Mouse (Mus musculus) hindbrain, embryonic 15.5 days (tissue): Measurements from ENCODE around the gene Rab11b. TPM values are rescaled to one million over a fixed set of nuclear protein-coding genes. Genes with fewer than 3 reads are reported as not detected.
A peak's percentile ranks its signal among the peaks of the same experiment; 100 is the strongest.

ENCODE experiments used
- ATAC-seq: fragments of 200-750 bp; cut with Nextera tagmentation; 2 replicates; pipeline ENCODE4 v1.8.0; 2017; ENCODE audit warnings: low read depth, moderate number of reproducible peaks, moderate TSS enrichment; ENCODE audit not compliant: low FRiP score
- H3K27ac ChIP-seq: fragments of 300-500 bp; sonication (generic); replicated peaks from 2 replicates; pipeline ENCODE4 v1.5.1; 2015; ENCODE audit warnings: mild to moderate bottlenecking, inconsistent platforms
- H3K27me3 ChIP-seq: fragments of 300-500 bp; sonication (generic); 2 replicates; pipeline ENCODE4 v1.6.1; 2015; ENCODE audit warnings: control low read depth, inconsistent platforms
- H3K36me3 ChIP-seq: fragments of 300-500 bp; sonication (generic); 2 replicates; pipeline ENCODE4 v1.6.1; 2015; ENCODE audit warnings: control low read depth, inconsistent platforms
- H3K4me1 ChIP-seq: fragments of 300-500 bp; sonication (generic); replicated peaks from 2 replicates; pipeline ENCODE4 v1.6.1; 2015; ENCODE audit warnings: control low read depth, inconsistent platforms
- H3K4me2 ChIP-seq: fragments of 300-500 bp; sonication (generic); 2 replicates; pipeline ENCODE4 v1.6.1; 2015; ENCODE audit warnings: moderate library complexity, mild to moderate bottlenecking, inconsistent platforms
- H3K4me3 ChIP-seq: fragments of 300-500 bp; sonication (generic); 2 replicates; pipeline ENCODE4 v1.5.1; 2015; ENCODE audit warnings: mild to moderate bottlenecking, inconsistent platforms
- H3K9ac ChIP-seq: fragments of 300-500 bp; sonication (generic); 2 replicates; pipeline ENCODE4 v1.6.1; 2015; ENCODE audit warnings: inconsistent platforms
- H3K9me3 ChIP-seq: fragments of 300-500 bp; sonication (generic); 2 replicates; pipeline ENCODE4 v1.6.1; 2016; ENCODE audit warnings: control low read depth, inconsistent platforms
- WGBS: fragments of 180-500 bp; shearing (Covaris S2); methylation state at CpG from one replicate; pipeline ENCODE4 v1.1.7; 2015; 5-methylcytosine and 5-hydroxymethylcytosine counted together
- polyA plus RNA-seq: library from polyadenylated mRNA; unstranded; fragments of >200 nt; fragmentation: Nextera tagmentation; extraction: Ambion mirVana; gene quantifications from 2 replicates; pipeline ENCODE4 v1.2.1, GENCODE M21; 2015

Rab11b gene
- polyA plus RNA-seq, 1 experiment from 2014 or later = 595 TPM

- H3K4me1 ChIP-seq = peaks cover 25% of the 10 kb centered on the region
- no peak for ATAC-seq
- H3K9ac ChIP-seq = 0 out of 2 replicates have a peak overlapping the region, but pooled peaks have one; percentile 38
- H3K4me2 ChIP-seq = peak overlapping the region; percentile 99
- H3K36me3 ChIP-seq = no peaks in the 10 kb centered on the region
- 41% methylated on average over 4 of the region's 4 CpGs for WGBS
- no peaks in the 10 kb centered on the region for H3K9me3 ChIP-seq
- no peak overlapping the region for H3K27ac ChIP-seq
- no peaks in the 10 kb centered on the region for H3K27me3 ChIP-seq
- H3K4me3 ChIP-seq = peak overlapping the region; percentile 55
Observed at GRCm38 (mm10) chr17:33782067-33782466, 21.7 kb upstream of the Rab11b start.

GRCm38 (mm10) chr17:33781124-33781977, 21.0 kb upstream of the Rab11b start, which contains the start of gene Angptl4:
Gene Angptl4, minus strand, starts transcription at chr17:33781830.
- H3K27me3 ChIP-seq = no peaks in the 10 kb centered on the region
- H3K27ac ChIP-seq = peak within 1 kb of the TSS; percentile 74
- H3K4me3 ChIP-seq = peak within 1 kb of the TSS; percentile 55
- H3K4me2 ChIP-seq = peak within 1 kb of the TSS; percentile 99
- peaks cover 25% of the 10 kb centered on the region for H3K4me1 ChIP-seq
- 3% methylated on average over 50 of the region's 50 CpGs for WGBS
- no peaks in the 10 kb centered on the region for H3K9me3 ChIP-seq
- H3K9ac ChIP-seq = peak within 1 kb of the TSS; percentile 38
- no peaks in the 10 kb centered on the region for H3K36me3 ChIP-seq
- peak; percentile 77 for ATAC-seq

GRCm38 (mm10) chr17:33780431-33780830, 20.1 kb upstream of the Rab11b start:
- H3K27me3 ChIP-seq = no peaks in the 10 kb centered on the region
- no peak overlapping the region for H3K9ac ChIP-seq
- peak overlapping the region; percentile 55; the same call in 1 of the 2 replicates for H3K4me3 ChIP-seq
- no peaks in the 10 kb centered on the region for H3K9me3 ChIP-seq
- peak overlapping the region; percentile 99 for H3K4me2 ChIP-seq
- H3K36me3 ChIP-seq = no peaks in the 10 kb centered on the region
- peak overlapping the region; percentile 74 for H3K27ac ChIP-seq
- peaks cover 25% of the 10 kb centered on the region for H3K4me1 ChIP-seq
- 83% methylated on average over 5 of the region's 5 CpGs for WGBS
- no peak for ATAC-seq

GRCm38 (mm10) chr17:33779967-33780295, 19.6 kb upstream of the Rab11b start:
- H3K4me3 ChIP-seq = peak overlapping the region; percentile 55; the same call in 1 of the 2 replicates
- H3K9me3 ChIP-seq = no peaks in the 10 kb centered on the region
- 92% methylated on average over 5 of the region's 5 CpGs for WGBS
- H3K9ac ChIP-seq = no peak overlapping the region
- peak overlapping the region; percentile 74 for H3K27ac ChIP-seq
- H3K36me3 ChIP-seq = no peaks in the 10 kb centered on the region
- H3K4me1 ChIP-seq = peaks cover 25% of the 10 kb centered on the region
- H3K27me3 ChIP-seq = no peaks in the 10 kb centered on the region
- ATAC-seq = no peak
- H3K4me2 ChIP-seq = peak overlapping the region; percentile 99

- peak overlapping the region; percentile 3; the same call in 1 of the 2 replicates for H3K4me3 ChIP-seq
- peak overlapping the region; percentile 74 for H3K27ac ChIP-seq
- no peaks in the 10 kb centered on the region for H3K27me3 ChIP-seq
- 52% methylated on average over 9 of the region's 9 CpGs for WGBS
- peaks cover 25% of the 10 kb centered on the region for H3K4me1 ChIP-seq
- H3K9ac ChIP-seq = no peak overlapping the region
- no peaks in the 10 kb centered on the region for H3K9me3 ChIP-seq
- ATAC-seq = peak; percentile 89
- H3K36me3 ChIP-seq = no peaks in the 10 kb centered on the region
- peak overlapping the region; percentile 99 for H3K4me2 ChIP-seq
Observed at GRCm38 (mm10) chr17:33779271-33779966, 19.1 kb upstream of the Rab11b start.

GRCm38 (mm10) chr17:33775287-33775686, 15.0 kb upstream of the Rab11b start:
- ATAC-seq = no peak
- Histone ChIP-seq H3K9me3 (no peaks in the 10 kb centered on the region), H3K4me3 (no peak overlapping the region), H3K4me1 (peaks cover 10% of the 10 kb centered on the region; the same call in 1 of the 2 replicates), H3K9ac (no peak overlapping the region), H3K4me2 (no peak overlapping the region), H3K36me3 (no peaks in the 10 kb centered on the region), H3K27ac (no peak overlapping the region), H3K27me3 (no peaks in the 10 kb centered on the region)
- 93% methylated on average over 4 of the region's 4 CpGs for WGBS

- no peaks in the 10 kb centered on the region for H3K36me3 ChIP-seq
- no peak for ATAC-seq
- H3K9me3 ChIP-seq = no peaks in the 10 kb centered on the region
- H3K27me3 ChIP-seq = no peaks in the 10 kb centered on the region
- no peak overlapping the region for H3K9ac ChIP-seq
- no peak overlapping the region for H3K27ac ChIP-seq
- WGBS = 89% methylated on average over 8 of the region's 8 CpGs
- no peak overlapping the region for H3K4me3 ChIP-seq
- peaks cover 7% of the 10 kb centered on the region; the same call in 1 of the 2 replicates for H3K4me1 ChIP-seq
- no peak overlapping the region for H3K4me2 ChIP-seq
Observed at GRCm38 (mm10) chr17:33774573-33775155, 14.3 kb upstream of the Rab11b start.

- peaks cover 5% of the 10 kb centered on the region; the same call in 1 of the 2 replicates for H3K4me1 ChIP-seq
- H3K27ac ChIP-seq = no peak overlapping the region
- no peak overlapping the region for H3K4me2 ChIP-seq
- H3K27me3 ChIP-seq = no peaks in the 10 kb centered on the region
- no peaks in the 10 kb centered on the region for H3K9me3 ChIP-seq
- no peak for ATAC-seq
- H3K36me3 ChIP-seq = no peaks in the 10 kb centered on the region
- no peak overlapping the region for H3K4me3 ChIP-seq
- 93% methylated on average over 6 of the region's 6 CpGs for WGBS
- H3K9ac ChIP-seq = no peak overlapping the region
Observed at GRCm38 (mm10) chr17:33773871-33774572, 13.7 kb upstream of the Rab11b start.

- Histone ChIP-seq H3K4me2 (no peak overlapping the region), H3K36me3 (no peaks in the 10 kb centered on the region), H3K4me1 (no peaks in the 10 kb centered on the region), H3K27ac (no peak overlapping the region), H3K9me3 (no peaks in the 10 kb centered on the region), H3K27me3 (no peaks in the 10 kb centered on the region), H3K4me3 (no peak overlapping the region), H3K9ac (no peak overlapping the region)
- no peak for ATAC-seq
- 86% methylated on average over 6 of the region's 6 CpGs for WGBS
Observed at GRCm38 (mm10) chr17:33773426-33773825, 13.1 kb upstream of the Rab11b start.

- 94% methylated on average over 4 of the region's 4 CpGs for WGBS
- H3K9ac ChIP-seq = no peak overlapping the region
- H3K4me2 ChIP-seq = no peak overlapping the region
- no peaks in the 10 kb centered on the region for H3K36me3 ChIP-seq
- no peaks in the 10 kb centered on the region for H3K27me3 ChIP-seq
- H3K27ac ChIP-seq = no peak overlapping the region
- H3K4me1 ChIP-seq = no peaks in the 10 kb centered on the region
- ATAC-seq = no peak
- no peak overlapping the region for H3K4me3 ChIP-seq
- no peaks in the 10 kb centered on the region for H3K9me3 ChIP-seq
Observed at GRCm38 (mm10) chr17:33771617-33772016, 11.3 kb upstream of the Rab11b start.

GRCm38 (mm10) chr17:33766389-33766788, 6.1 kb upstream of the Rab11b start:
- WGBS = 82% methylated on average over 3 of the region's 3 CpGs
- Histone ChIP-seq H3K4me1 (no peaks in the 10 kb centered on the region), H3K9ac (no peak overlapping the region)

More at GRCm38 (mm10) chr17:33766389-33766788, 6.1 kb upstream of the Rab11b start:
- no peak for ATAC-seq
- H3K36me3 ChIP-seq = no peaks in the 10 kb centered on the region
- H3K9me3 ChIP-seq = no peaks in the 10 kb centered on the region
- no peak overlapping the region for H3K4me3 ChIP-seq
- no peak overlapping the region for H3K4me2 ChIP-seq
- no peak overlapping the region for H3K27ac ChIP-seq
- H3K27me3 ChIP-seq = no peaks in the 10 kb centered on the region
